ENCODE assay signal across 10 mouse cellular contexts in the genomic region with DNA sequence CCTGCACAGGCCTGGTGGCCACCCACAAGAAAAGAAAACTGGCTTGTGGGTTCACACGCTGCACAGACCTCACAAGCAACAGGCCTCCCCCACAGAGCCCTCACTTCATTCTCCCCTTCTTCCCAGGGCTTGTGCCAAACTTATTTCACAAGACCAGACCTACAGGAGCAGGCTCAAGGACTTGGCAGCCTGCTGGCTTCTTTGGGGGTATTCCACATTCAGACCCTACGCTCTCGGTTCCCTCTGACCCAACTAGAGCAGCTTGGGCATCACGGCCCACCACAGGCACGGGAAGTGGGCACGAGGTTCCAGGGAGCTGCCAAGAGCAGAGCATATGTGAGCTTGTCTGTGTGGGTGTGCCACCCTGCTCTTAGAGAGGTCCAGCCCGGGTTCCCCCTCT. TPM values are rescaled to one million over a fixed set of nuclear protein-coding genes. Genes with fewer than 3 reads are reported as not detected.
A peak's percentile ranks its signal among the peaks of the same experiment; 100 is the strongest.
DNase-seq lines count a peak whose midpoint lies in the region; ATAC-seq lines count a peak whose summit lies in the region.
"Had no signal": no experiment of that assay in that cellular context is flagged by ENCODE, and none has a peak within 500 bp of the region (broad histone marks: within the 10 kb centered on the region; RNA-seq: fewer than 3 reads in every experiment).

No protein-coding gene starts in this region.

- H3K4me1 ChIP-seq in heart, embryonic 16.5 days (ENCODE audit: control insufficient read depth, insufficient read depth, low read length) = peaks cover 58% of the 10 kb centered on the region
- H3K4me1 ChIP-seq in embryonic facial prominence, embryonic 14.5 days (ENCODE audit: control insufficient read depth, insufficient read depth, low read length) = peaks cover 14% of the 10 kb centered on the region
- peaks cover 74% of the 10 kb centered on the region for H3K4me1 ChIP-seq in lung, embryonic 16.5 days (replicated peaks; ENCODE audit: control insufficient read depth, insufficient read depth, low read length)

- H3K36me3 ChIP-seq in heart, embryonic 16.5 days (ENCODE audit: control insufficient read depth, insufficient read depth) = no peaks in the 10 kb centered on the region
- no peaks in the 10 kb centered on the region for H3K36me3 ChIP-seq in embryonic facial prominence, embryonic 14.5 days (ENCODE audit: control insufficient read depth, insufficient read depth, low read length)
- H3K36me3 ChIP-seq in lung, embryonic 16.5 days (ENCODE audit: control insufficient read depth, insufficient read depth, low read length) = no peaks in the 10 kb centered on the region; the same call in 1 of the 2 replicates
- H3K36me3 ChIP-seq: kidney, embryonic 15.5 days had no signal

- H3K4me2 ChIP-seq in heart, embryonic 16.5 days (ENCODE audit: low read depth, low read length) = no peak overlapping the region
- H3K4me2 ChIP-seq in embryonic facial prominence, embryonic 14.5 days (ENCODE audit: low read depth, low read length) = no peak overlapping the region
- H3K4me2 ChIP-seq in lung, embryonic 16.5 days (ENCODE audit: low read depth, low read length) = no peak overlapping the region; the same call in 1 of the 2 replicates
- H3K4me2 ChIP-seq: kidney, embryonic 15.5 days; midbrain, embryonic 11.5 days had no signal

- no peaks in the 10 kb centered on the region for H3K27me3 ChIP-seq in heart, embryonic 16.5 days (ENCODE audit: control insufficient read depth, insufficient read depth, low read length)
- H3K27me3 ChIP-seq in embryonic facial prominence, embryonic 14.5 days (replicated peaks; ENCODE audit: control insufficient read depth, insufficient read depth, low read length) = no peaks in the 10 kb centered on the region
- H3K27me3 ChIP-seq in lung, embryonic 16.5 days (ENCODE audit: control insufficient read depth, insufficient read depth, low read depth, low read length) = no peaks in the 10 kb centered on the region
- H3K27me3 ChIP-seq: kidney, embryonic 15.5 days had no signal

- 0 out of 2 replicates have a peak overlapping the region, but pooled peaks have one; percentile 9 for H3K27ac ChIP-seq in heart, embryonic 16.5 days (ENCODE audit: low read length)
- no peak overlapping the region for H3K27ac ChIP-seq in embryonic facial prominence, embryonic 14.5 days (replicated peaks; ENCODE audit: low read depth, low read length)
- peak overlapping the region; percentile 57 for H3K27ac ChIP-seq in lung, embryonic 16.5 days (ENCODE audit: low read length)
- H3K27ac ChIP-seq: kidney, embryonic 15.5 days had no signal

- 80% methylated on average over 7 of the region's 7 CpGs for WGBS in heart, embryonic 16.5 days
- WGBS in embryonic facial prominence, embryonic 14.5 days = 87% methylated on average over 7 of the region's 7 CpGs
- WGBS in lung, embryonic 16.5 days = 52% methylated on average over 7 of the region's 7 CpGs

- no peak for DNase-seq in heart, adult 8-10 months (ENCODE audit: low spot score)
- DNase-seq in Muller cell, postnatal 12 days (ENCODE audit: inconsistent ontology term) = peak; percentile 22
- peak; percentile 19 for DNase-seq in embryonic facial prominence, embryonic 14.5 days (ENCODE audit: low spot score)
- no peak for DNase-seq in frontal cortex, postnatal 25 days (ENCODE audit: low spot score in 2 of 2)
- DNase-seq in B cell, adult 2 months = no peak

- H3K9ac ChIP-seq in heart, embryonic 16.5 days (ENCODE audit: low read length) = no peak overlapping the region
- H3K9ac ChIP-seq in embryonic facial prominence, embryonic 14.5 days (ENCODE audit: low read depth, low read length) = no peak overlapping the region
- H3K9ac ChIP-seq in lung, embryonic 16.5 days (ENCODE audit: low read length) = no peak overlapping the region
- H3K9ac ChIP-seq: kidney, embryonic 15.5 days had no signal

- H3K4me3 ChIP-seq in heart, embryonic 16.5 days (ENCODE audit: low read length) = no peak overlapping the region
- H3K4me3 ChIP-seq in embryonic facial prominence, embryonic 14.5 days (ENCODE audit: low read depth, low read length) = no peak overlapping the region
- no peak overlapping the region for H3K4me3 ChIP-seq in lung, embryonic 16.5 days (ENCODE audit: low read length)
- H3K4me3 ChIP-seq: kidney, embryonic 15.5 days had no signal

- H3K9me3 ChIP-seq in heart, embryonic 16.5 days (replicated peaks; ENCODE audit: control insufficient read depth, low read length) = no peaks in the 10 kb centered on the region
- no peaks in the 10 kb centered on the region for H3K9me3 ChIP-seq in embryonic facial prominence, embryonic 14.5 days (ENCODE audit: control insufficient read depth, low read length)
- no peaks in the 10 kb centered on the region for H3K9me3 ChIP-seq in lung, embryonic 16.5 days (ENCODE audit: control insufficient read depth, low read length)
- H3K9me3 ChIP-seq: kidney, embryonic 15.5 days had no signal

- ATAC-seq in heart, embryonic 16.5 days (replicated peaks; ENCODE audit: extremely low read depth, insufficient read depth, low FRiP score) = no peak
- ATAC-seq in embryonic facial prominence, embryonic 14.5 days (ENCODE audit: low read depth) = no peak
- peak; percentile 28 for ATAC-seq in lung, embryonic 16.5 days (ENCODE audit: low read depth)

RNA-seq across cellular contexts. Expression of a gene that starts 9.2 kb away (rescaled TPM):
- polyA plus RNA-seq in heart, embryonic 16.5 days (2015; fragmentation: Nextera tagmentation; extraction: Ambion mirVana) = 9.9 and 10.3 TPM in 2 replicates
- total RNA-seq in heart, adult 8-10 months (2022) = 10 to 100 TPM in 3 of 4 experiments, 1 to 10 TPM in 1; 8.7 to 12.6 (median 10.6) TPM
- 3.6 and 4.4 TPM in 2 replicates for polyA plus RNA-seq in embryonic facial prominence, embryonic 14.5 days (2014; fragmentation: Nextera tagmentation; extraction: Ambion mirVana)
- 17.9 and 19.6 TPM in 2 replicates for polyA plus RNA-seq in lung, embryonic 16.5 days (2015; fragmentation: Nextera tagmentation; extraction: Ambion mirVana)

RNA-seq across cellular contexts. Expression of a gene that starts 31.4 kb away (rescaled TPM):
- not detected in 2 replicates for polyA plus RNA-seq in heart, embryonic 16.5 days (2015; fragmentation: Nextera tagmentation; extraction: Ambion mirVana)
- not detected for total RNA-seq in heart, adult 8-10 months (2022)
- not detected in 2 replicates for polyA plus RNA-seq in embryonic facial prominence, embryonic 14.5 days (2014; fragmentation: Nextera tagmentation; extraction: Ambion mirVana)
- polyA plus RNA-seq in lung, embryonic 16.5 days (2015; fragmentation: Nextera tagmentation; extraction: Ambion mirVana) = not detected in 2 replicates
- total RNA-seq: gastrocnemius, adult 8-10 months had no signal
- polyA plus RNA-seq: kidney, embryonic 15.5 days; midbrain, embryonic 11.5 days had no signal

RNA-seq across cellular contexts. Expression of a gene that starts 35.7 kb away (rescaled TPM):
- 1.7 and 2.5 TPM in 2 replicates for polyA plus RNA-seq in heart, embryonic 16.5 days (2015; fragmentation: Nextera tagmentation; extraction: Ambion mirVana)
- total RNA-seq in heart, adult 8-10 months (2022) = 1 to 10 TPM; 1.4 to 2.0 (median 1.8) TPM
- polyA plus RNA-seq in embryonic facial prominence, embryonic 14.5 days (2014; fragmentation: Nextera tagmentation; extraction: Ambion mirVana) = 0.84 and 2.3 TPM in 2 replicates
- polyA plus RNA-seq in lung, embryonic 16.5 days (2015; fragmentation: Nextera tagmentation; extraction: Ambion mirVana) = 5.0 and 11.0 TPM in 2 replicates

RNA-seq across cellular contexts. Expression of a gene that starts 36.4 kb away (rescaled TPM):
- polyA plus RNA-seq in heart, embryonic 16.5 days (2015; fragmentation: Nextera tagmentation; extraction: Ambion mirVana) = 5.5 and 6.9 TPM in 2 replicates
- total RNA-seq in heart, adult 8-10 months (2022) = 10 to 100 TPM; 27.4 to 33.1 (median 29.8) TPM
- polyA plus RNA-seq in embryonic facial prominence, embryonic 14.5 days (2014; fragmentation: Nextera tagmentation; extraction: Ambion mirVana) = 15.4 and 17.4 TPM in 2 replicates
- 5.2 and 5.8 TPM in 2 replicates for polyA plus RNA-seq in lung, embryonic 16.5 days (2015; fragmentation: Nextera tagmentation; extraction: Ambion mirVana)

RNA-seq across cellular contexts. Expression of a gene that starts 36.5 kb away (rescaled TPM):
- polyA plus RNA-seq in heart, embryonic 16.5 days (2015; fragmentation: Nextera tagmentation; extraction: Ambion mirVana) = 11.6 and 12.3 TPM in 2 replicates
- total RNA-seq in heart, adult 8-10 months (2022) = 10 to 100 TPM; 40.6 to 64.1 (median 43.0) TPM
- polyA plus RNA-seq in embryonic facial prominence, embryonic 14.5 days (2014; fragmentation: Nextera tagmentation; extraction: Ambion mirVana) = 17.8 and 20.5 TPM in 2 replicates
- polyA plus RNA-seq in lung, embryonic 16.5 days (2015; fragmentation: Nextera tagmentation; extraction: Ambion mirVana) = 13.3 TPM in 2 replicates

Comparison
In these comparisons a context has a peak if more than half of its experiments do, and no peak if none do; other contexts are left out.
1. DNase-seq: peak in Muller cell, postnatal 12 days (single experiment) and embryonic facial prominence, embryonic 14.5 days (single experiment); none in heart, adult 8-10 months (single experiment), frontal cortex, postnatal 25 days (0 of 2) and B cell, adult 2 months (0 of 2).